Mouse (Mus musculus): ENCODE measurements around the gene Ing4. TPM values are rescaled to one million over a fixed set of nuclear protein-coding genes. Genes with fewer than 3 reads are reported as not detected.
A peak's percentile ranks its signal among the peaks of the same experiment; 100 is the strongest.

Gene Ing4
- polyA plus RNA-seq, 1 experiment from 2014 or later = 79.2 TPM

GRCm38 (mm10) chr6:125073825-125074224 is 34.3 kb downstream of the Ing4 start:
- H3K9ac ChIP-seq = no peak overlapping the region
- H3K27me3 ChIP-seq = 0 out of 2 replicates have a peak, but pooled peaks cover 2% of the 10 kb centered on the region
- no peak overlapping the region for H3K27ac ChIP-seq
- 65% methylated on average over 8 of the region's 8 CpGs for WGBS
- H3K4me3 ChIP-seq = no peak overlapping the region
- ATAC-seq (replicated peaks; ENCODE audit: insufficient number of reproducible peaks, insufficient read depth, low FRiP score, low read depth) = no peak
- H3K4me1 ChIP-seq (replicated peaks) = peaks cover 12% of the 10 kb centered on the region
- H3K36me3 ChIP-seq = no peaks in the 10 kb centered on the region
- H3K9me3 ChIP-seq (replicated peaks) = no peaks in the 10 kb centered on the region
- no peak overlapping the region for H3K4me2 ChIP-seq

GRCm38 (mm10) chr6:125081394-125081793 is 41.8 kb downstream of the Ing4 start:
- WGBS = 23% methylated on average over 25 of the region's 25 CpGs
- H3K4me2 ChIP-seq = peak overlapping the region; percentile 70
- no peaks in the 10 kb centered on the region for H3K36me3 ChIP-seq
- H3K27ac ChIP-seq = peak overlapping the region; percentile 52
- ATAC-seq (replicated peaks; ENCODE audit: insufficient number of reproducible peaks, insufficient read depth, low FRiP score, low read depth) = 0 out of 2 replicates have a peak, but pooled peaks have one; percentile 12
- H3K27me3 ChIP-seq = peaks cover 16% of the 10 kb centered on the region; the same call in 1 of the 2 replicates
- H3K4me1 ChIP-seq (replicated peaks) = peaks cover 14% of the 10 kb centered on the region
- peak overlapping the region; percentile 44 for H3K4me3 ChIP-seq
- no peaks in the 10 kb centered on the region for H3K9me3 ChIP-seq (replicated peaks)
- peak overlapping the region; percentile 49 for H3K9ac ChIP-seq

GRCm38 (mm10) chr6:125081797-125082560 is 42.4 kb downstream of the Ing4 start:
- ATAC-seq (replicated peaks; ENCODE audit: insufficient number of reproducible peaks, insufficient read depth, low FRiP score, low read depth) = peak; percentile 93
- H3K9me3 ChIP-seq (replicated peaks) = no peaks in the 10 kb centered on the region
- H3K9ac ChIP-seq = peak overlapping the region; percentile 49
- WGBS = 23% methylated on average over 45 of the region's 45 CpGs
- peaks cover 14% of the 10 kb centered on the region for H3K4me1 ChIP-seq (replicated peaks)
- H3K36me3 ChIP-seq = no peaks in the 10 kb centered on the region
- H3K27ac ChIP-seq = peak overlapping the region; percentile 52
- peak overlapping the region; percentile 44 for H3K4me3 ChIP-seq
- H3K27me3 ChIP-seq = peaks cover 16% of the 10 kb centered on the region; the same call in 1 of the 2 replicates
- H3K4me2 ChIP-seq = peak overlapping the region; percentile 70

- H3K36me3 ChIP-seq = no peaks in the 10 kb centered on the region
- H3K4me1 ChIP-seq (replicated peaks) = peaks cover 14% of the 10 kb centered on the region
- H3K27ac ChIP-seq = no peak overlapping the region
- 83% methylated on average over 7 of the region's 7 CpGs for WGBS
- no peak for ATAC-seq (replicated peaks; ENCODE audit: insufficient number of reproducible peaks, insufficient read depth, low FRiP score, low read depth)
- H3K9me3 ChIP-seq (replicated peaks) = no peaks in the 10 kb centered on the region
- no peak overlapping the region for H3K4me2 ChIP-seq
- peaks cover 16% of the 10 kb centered on the region; the same call in 1 of the 2 replicates for H3K27me3 ChIP-seq
- no peak overlapping the region for H3K4me3 ChIP-seq
- no peak overlapping the region for H3K9ac ChIP-seq
Observed at GRCm38 (mm10) chr6:125082801-125083386, 43.3 kb downstream of the Ing4 start.

GRCm38 (mm10) chr6:125084424-125084823 is 44.9 kb downstream of the Ing4 start:
- WGBS = 6% methylated on average over 4 of the region's 4 CpGs
- peaks cover 14% of the 10 kb centered on the region; the same call in 1 of the 2 replicates for H3K27me3 ChIP-seq
- peaks cover 25% of the 10 kb centered on the region for H3K4me1 ChIP-seq (replicated peaks)
- no peaks in the 10 kb centered on the region for H3K36me3 ChIP-seq
- no peak overlapping the region for H3K27ac ChIP-seq
- ATAC-seq (replicated peaks; ENCODE audit: insufficient number of reproducible peaks, insufficient read depth, low FRiP score, low read depth) = no peak
- no peak overlapping the region for H3K4me3 ChIP-seq
- no peak overlapping the region for H3K4me2 ChIP-seq
- H3K9me3 ChIP-seq (replicated peaks) = no peaks in the 10 kb centered on the region
- H3K9ac ChIP-seq = no peak overlapping the region

- Histone ChIP-seq H3K27me3 (0 out of 2 replicates have a peak, but pooled peaks cover under 1% of the 10 kb centered on the region), H3K9me3 (replicated peaks) (no peaks in the 10 kb centered on the region), H3K27ac (peak overlapping the region; percentile 95), H3K4me2 (no peak overlapping the region), H3K36me3 (no peaks in the 10 kb centered on the region), H3K4me1 (replicated peaks) (peaks cover 32% of the 10 kb centered on the region), H3K4me3 (no peak overlapping the region), H3K9ac (no peak overlapping the region)
- no peak for ATAC-seq (replicated peaks; ENCODE audit: insufficient number of reproducible peaks, insufficient read depth, low FRiP score, low read depth)
- 81% methylated on average over 3 of the region's 3 CpGs for WGBS
Observed at GRCm38 (mm10) chr6:125087937-125088336, 48.4 kb downstream of the Ing4 start.

GRCm38 (mm10) chr6:125088561-125089321 is 49.2 kb downstream of the Ing4 start:
- H3K4me1 ChIP-seq (replicated peaks) = peaks cover 32% of the 10 kb centered on the region
- no peaks in the 10 kb centered on the region for H3K36me3 ChIP-seq
- peak overlapping the region; percentile 95 for H3K27ac ChIP-seq
- no peaks in the 10 kb centered on the region for H3K9me3 ChIP-seq (replicated peaks)
- WGBS = 5% methylated on average over 20 of the region's 20 CpGs
- peak overlapping the region; percentile 28; the same call in 1 of the 2 replicates for H3K9ac ChIP-seq
- peak overlapping the region; percentile 58 for H3K4me2 ChIP-seq
- H3K4me3 ChIP-seq = peak overlapping the region; percentile 34
- no peaks in the 10 kb centered on the region for H3K27me3 ChIP-seq
- ATAC-seq (replicated peaks; ENCODE audit: insufficient number of reproducible peaks, insufficient read depth, low FRiP score, low read depth) = peak; percentile 83

- H3K27ac ChIP-seq = peak overlapping the region; percentile 95
- H3K4me3 ChIP-seq = peak overlapping the region; percentile 34
- H3K9ac ChIP-seq = peak overlapping the region; percentile 42
- no peaks in the 10 kb centered on the region for H3K36me3 ChIP-seq
- H3K4me1 ChIP-seq (replicated peaks) = peaks cover 26% of the 10 kb centered on the region
- no peaks in the 10 kb centered on the region for H3K27me3 ChIP-seq
- H3K9me3 ChIP-seq (replicated peaks) = no peaks in the 10 kb centered on the region
- peak; percentile 63 for ATAC-seq (replicated peaks; ENCODE audit: insufficient number of reproducible peaks, insufficient read depth, low FRiP score, low read depth)
- peak overlapping the region; percentile 58 for H3K4me2 ChIP-seq
- 3% methylated on average over 15 of the region's 15 CpGs for WGBS
Observed at GRCm38 (mm10) chr6:125089521-125090321, 50.2 kb downstream of the Ing4 start.

- Histone ChIP-seq H3K4me3 (no peak overlapping the region), H3K27ac (peak overlapping the region; percentile 95), H3K36me3 (no peaks in the 10 kb centered on the region), H3K4me2 (peak overlapping the region; percentile 58), H3K9me3 (replicated peaks) (no peaks in the 10 kb centered on the region), H3K4me1 (replicated peaks) (peaks cover 30% of the 10 kb centered on the region), H3K27me3 (no peaks in the 10 kb centered on the region), H3K9ac (peak overlapping the region; percentile 42)
- WGBS = 54% methylated on average over 10 of the region's 10 CpGs
- ATAC-seq (replicated peaks; ENCODE audit: insufficient number of reproducible peaks, insufficient read depth, low FRiP score, low read depth) = no peak
Observed at GRCm38 (mm10) chr6:125090341-125091085, 51.0 kb downstream of the Ing4 start.

- no peaks in the 10 kb centered on the region for H3K27me3 ChIP-seq
- no peak overlapping the region for H3K4me2 ChIP-seq
- peak overlapping the region; percentile 20; the same call in 1 of the 2 replicates for H3K27ac ChIP-seq
- no peaks in the 10 kb centered on the region for H3K9me3 ChIP-seq (replicated peaks)
- no peaks in the 10 kb centered on the region for H3K36me3 ChIP-seq
- no peak for ATAC-seq (replicated peaks; ENCODE audit: insufficient number of reproducible peaks, insufficient read depth, low FRiP score, low read depth)
- H3K4me1 ChIP-seq (replicated peaks) = peaks cover 33% of the 10 kb centered on the region
- 69% methylated on average over 5 of the region's 5 CpGs for WGBS
- H3K9ac ChIP-seq = no peak overlapping the region
- no peak overlapping the region for H3K4me3 ChIP-seq
Observed at GRCm38 (mm10) chr6:125092372-125092771, 52.8 kb downstream of the Ing4 start.
